Comparison of ENCODE assay signal across 28 mouse cellular contexts in genomic region chr1:138905092-138905765, GRCm38 (mm10). TPM values are rescaled to one million over a fixed set of nuclear protein-coding genes. Genes with fewer than 3 reads are reported as not detected.
A peak's percentile ranks its signal among the peaks of the same experiment; 100 is the strongest.
DNase-seq lines count a peak whose midpoint lies in the region; ATAC-seq and TF ChIP-seq lines count a peak whose summit lies in the region.
"Had no signal": no experiment of that assay in that cellular context is flagged by ENCODE, and none has a peak within 500 bp of the region (broad histone marks: within the 10 kb centered on the region; RNA-seq: fewer than 3 reads in every experiment).

No protein-coding gene starts in this region.

- H3K4me2 ChIP-seq in heart, embryonic 13.5 days, result no peak overlapping the region
- no peak overlapping the region for H3K4me2 ChIP-seq in intestine, embryonic 15.5 days (replicated peaks)
- no peak overlapping the region for H3K4me2 ChIP-seq in liver, postnatal 0 days (ENCODE audit: low read depth, low read length)
- no peak overlapping the region for H3K4me2 ChIP-seq in forebrain, embryonic 15.5 days (replicated peaks)
- H3K4me2 ChIP-seq: forebrain, embryonic 13.5 days; hindbrain, embryonic 13.5 days had no signal

- ATAC-seq in heart, embryonic 13.5 days (ENCODE audit: extremely low read depth, insufficient number of reproducible peaks, low FRiP score, low TSS enrichment), result no peak
- peak; percentile 90 for ATAC-seq in intestine, embryonic 15.5 days
- no peak for ATAC-seq in liver, postnatal 0 days
- no peak for ATAC-seq in forebrain, embryonic 15.5 days (replicated peaks)
- ATAC-seq: activated CD4-positive, CD25-positive, alpha-beta regulatory T cell, adult 4 months; forebrain, embryonic 13.5 days; forebrain, postnatal 0 days; hindbrain, embryonic 16.5 days had no signal

- peaks cover 4% of the 10 kb centered on the region; the same call in 1 of the 2 replicates for H3K9me3 ChIP-seq in heart, embryonic 13.5 days
- H3K9me3 ChIP-seq in ES-E14 (ENCODE audit: control insufficient read depth, insufficient read depth, low read depth, low read length), result no peaks in the 10 kb centered on the region
- H3K9me3 ChIP-seq in intestine, embryonic 15.5 days, result no peaks in the 10 kb centered on the region
- H3K9me3 ChIP-seq in liver, postnatal 0 days (ENCODE audit: low read length), result no peaks in the 10 kb centered on the region
- H3K9me3 ChIP-seq in forebrain, embryonic 15.5 days, result no peaks in the 10 kb centered on the region
- H3K9me3 ChIP-seq: forebrain, embryonic 10.5 days; forebrain, embryonic 13.5 days; heart, embryonic 10.5 days; hindbrain, embryonic 10.5 days; hindbrain, embryonic 13.5 days had no signal

- H3K27ac ChIP-seq in heart, embryonic 13.5 days (replicated peaks), result 0 out of 2 replicates have a peak overlapping the region, but pooled peaks have one; percentile 55
- no peak overlapping the region for H3K27ac ChIP-seq in ES-E14 (ENCODE audit: insufficient read depth, low read depth, low read length, poor library complexity, severe bottlenecking)
- H3K27ac ChIP-seq in intestine, embryonic 15.5 days, result no peak overlapping the region
- H3K27ac ChIP-seq in liver, postnatal 0 days (ENCODE audit: low read depth), result no peak overlapping the region
- no peak overlapping the region for H3K27ac ChIP-seq in forebrain, embryonic 15.5 days (replicated peaks)
- H3K27ac ChIP-seq: forebrain, embryonic 10.5 days; forebrain, embryonic 13.5 days; heart, adult 2 months; heart, embryonic 10.5 days; hindbrain, embryonic 10.5 days; hindbrain, embryonic 13.5 days had no signal

- no peak for TF ChIP-seq CTCF in liver, postnatal 0 days (IDR thresholded peaks at IDR 0.05; ENCODE audit: low read depth)

- H3K9ac ChIP-seq in heart, embryonic 13.5 days, result no peak overlapping the region
- H3K9ac ChIP-seq in ES-E14 (ENCODE audit: insufficient read depth, low read depth, low read length, poor library complexity, severe bottlenecking), result no peak overlapping the region
- H3K9ac ChIP-seq in intestine, embryonic 15.5 days, result no peak overlapping the region
- H3K9ac ChIP-seq in liver, postnatal 0 days (replicated peaks), result no peak overlapping the region
- H3K9ac ChIP-seq in forebrain, embryonic 15.5 days (replicated peaks), result no peak overlapping the region
- H3K9ac ChIP-seq: forebrain, embryonic 13.5 days; forebrain, postnatal 0 days; hindbrain, embryonic 13.5 days had no signal

- TF ChIP-seq EP300 in liver, postnatal 0 days (IDR thresholded peaks at IDR 0.05; ENCODE audit: low read depth), result no peak

- in situ Hi-C loops in ES-E14 (cut with MboI; ENCODE audit: low sequenced_read_pairs in 2 of 2, unreplicated experiment in 2 of 2), result no loop called here

- DNase-seq in heart, postnatal 4 days, result no peak
- DNase-seq in ES-E14 (ENCODE audit: low read depth, low spot score), result no peak
- DNase-seq in large intestine, adult 2 months (ENCODE audit: low read depth, low spot score), result peak; percentile 38
- no peak for DNase-seq in liver, postnatal 0 days
- DNase-seq in kidney, postnatal 36 days, result no peak
- DNase-seq: adrenal gland, adult 8-10 months; adrenal gland, postnatal 25 days; B cell, adult 2 months; cerebellum, adult 11-12 months; cerebellum, adult 8-10 months; cerebellum, postnatal 10 days; cerebellum, postnatal 36 days; forebrain, postnatal 0 days; gastrocnemius, postnatal 25 days; heart, adult 2 months; kidney, adult 11 months had no signal

- no peaks in the 10 kb centered on the region for H3K27me3 ChIP-seq in heart, embryonic 13.5 days (replicated peaks)
- no peaks in the 10 kb centered on the region for H3K27me3 ChIP-seq in intestine, embryonic 15.5 days (replicated peaks)
- no peaks in the 10 kb centered on the region for H3K27me3 ChIP-seq in liver, postnatal 0 days (ENCODE audit: insufficient read depth, low read length)
- H3K27me3 ChIP-seq in forebrain, embryonic 15.5 days, result no peaks in the 10 kb centered on the region
- H3K27me3 ChIP-seq: CH12.LX; forebrain, embryonic 13.5 days; hindbrain, embryonic 13.5 days had no signal

- WGBS in heart, embryonic 13.5 days, result 87% methylated on average over 3 of the region's 3 CpGs
- WGBS in intestine, embryonic 15.5 days, result 68% methylated on average over 3 of the region's 3 CpGs
- 33% methylated on average over 3 of the region's 3 CpGs for WGBS in large intestine, adult 2 months
- 72% methylated on average over 3 of the region's 3 CpGs for WGBS in liver, postnatal 0 days (ENCODE audit: insufficient replicate concordance)
- WGBS in forebrain, embryonic 15.5 days, result 96% methylated on average over 3 of the region's 3 CpGs

- no peaks in the 10 kb centered on the region for H3K36me3 ChIP-seq in heart, embryonic 13.5 days
- H3K36me3 ChIP-seq in ES-E14 (ENCODE audit: control insufficient read depth, insufficient read depth, low read length, poor library complexity, severe bottlenecking), result no peaks in the 10 kb centered on the region; the same call in 1 of the 2 replicates
- H3K36me3 ChIP-seq in intestine, embryonic 15.5 days, result no peaks in the 10 kb centered on the region
- H3K36me3 ChIP-seq in liver, postnatal 0 days (replicated peaks; ENCODE audit: insufficient read depth, low read length), result no peaks in the 10 kb centered on the region
- no peaks in the 10 kb centered on the region for H3K36me3 ChIP-seq in forebrain, embryonic 15.5 days
- H3K36me3 ChIP-seq: forebrain, embryonic 10.5 days; heart, embryonic 10.5 days; hindbrain, embryonic 10.5 days; hindbrain, embryonic 13.5 days had no signal

- H3K4me3 ChIP-seq in heart, embryonic 13.5 days, result no peak overlapping the region
- H3K4me3 ChIP-seq in ES-E14 (ENCODE audit: insufficient read depth in 1 of 2, low read depth in 1 of 2, low read length in 2 of 2, poor library complexity in 1 of 2, severe bottlenecking in 1 of 2), result no peak overlapping the region
- H3K4me3 ChIP-seq in intestine, embryonic 15.5 days (replicated peaks), result no peak overlapping the region
- H3K4me3 ChIP-seq in liver, postnatal 0 days (ENCODE audit: low read depth, low read length), result no peak overlapping the region
- H3K4me3 ChIP-seq in forebrain, embryonic 15.5 days, result no peak overlapping the region
- H3K4me3 ChIP-seq: forebrain, embryonic 10.5 days; forebrain, embryonic 13.5 days; heart, embryonic 10.5 days; hindbrain, embryonic 10.5 days; hindbrain, embryonic 13.5 days had no signal

- peaks cover 33% of the 10 kb centered on the region for H3K4me1 ChIP-seq in heart, embryonic 13.5 days
- H3K4me1 ChIP-seq in ES-E14 (ENCODE audit: control insufficient read depth in 2 of 2, insufficient read depth in 2 of 2, low read length in 2 of 2, poor library complexity in 1 of 2), result peaks cover 2% of the 10 kb centered on the region in 2 experiments; a peak in 2 of 4 replicates
- 0 out of 2 replicates have a peak, but pooled peaks cover 3% of the 10 kb centered on the region for H3K4me1 ChIP-seq in intestine, embryonic 15.5 days (replicated peaks)
- H3K4me1 ChIP-seq in liver, postnatal 0 days (ENCODE audit: insufficient read depth), result no peaks in the 10 kb centered on the region
- H3K4me1 ChIP-seq in forebrain, embryonic 15.5 days, result peaks cover 4% of the 10 kb centered on the region; the same call in 1 of the 2 replicates
- H3K4me1 ChIP-seq: forebrain, embryonic 10.5 days; forebrain, embryonic 13.5 days; hindbrain, embryonic 10.5 days; hindbrain, embryonic 13.5 days had no signal

TF ChIP-seq in ES-E14, 5 proteins besides CTCF, POLR2A, EP300 and RAD21:
- no peak for TF ChIP-seq HCFC1 (IDR thresholded peaks at IDR 0.05; ENCODE audit: borderline replicate concordance, insufficient read depth, low read length)
- no peak for TF ChIP-seq CHD2 (IDR thresholded peaks at IDR 0.05; ENCODE audit: low read depth, low read length)
- no peak for TF ChIP-seq ZNF384 (IDR thresholded peaks at IDR 0.05; ENCODE audit: low read depth, low read length)
- peak; percentile 53; the same call in 1 of the 2 replicates for TF ChIP-seq MAFK (IDR thresholded peaks at IDR 0.05; ENCODE audit: insufficient read depth, low read depth, low read length)
- no peak for TF ChIP-seq ZC3H11A (IDR thresholded peaks at IDR 0.05; ENCODE audit: borderline replicate concordance, low read depth, low read length)

RNA-seq across cellular contexts. Expression of gene 2310009B15Rik, which starts 48.6 kb away (rescaled TPM):
- 25.9 and 27.6 TPM in 2 replicates for polyA plus RNA-seq in heart, embryonic 13.5 days (2015; fragmentation: Nextera tagmentation; extraction: Ambion mirVana)
- 10 to 100 TPM; 15.8 to 20.3 TPM for total RNA-seq in heart, postnatal 4 days (2021)
- total RNA-seq in ES-E14 (2012; rRNA removed), result 19.9 and 20.0 TPM in 2 replicates
- polyA plus RNA-seq in intestine, embryonic 15.5 days (2015; fragmentation: Nextera tagmentation; extraction: Ambion mirVana), result 38.1 and 38.9 TPM in 2 replicates
- polyA plus RNA-seq in large intestine, adult 2 months (2012; rRNA removed), result 15.4 and 16.3 TPM in 2 replicates
- polyA plus RNA-seq in liver, postnatal 0 days (2015; fragmentation: Nextera tagmentation; extraction: Ambion mirVana), result 28.0 and 28.2 TPM in 2 replicates
- polyA plus RNA-seq in forebrain, embryonic 15.5 days (2015; fragmentation: Nextera tagmentation; extraction: Ambion mirVana), result 29.7 and 35.5 TPM in 2 replicates

RNA-seq across cellular contexts. Expression of gene Lhx9, which starts 56.9 kb away (rescaled TPM):
- 0.48 TPM in 2 replicates for polyA plus RNA-seq in heart, embryonic 13.5 days (2015; fragmentation: Nextera tagmentation; extraction: Ambion mirVana)
- total RNA-seq in heart, postnatal 4 days (2021), result not detected
- total RNA-seq in ES-E14 (2012; rRNA removed), result 0.40 TPM in 1 of 2 replicates, not detected in the other
- polyA plus RNA-seq in intestine, embryonic 15.5 days (2015; fragmentation: Nextera tagmentation; extraction: Ambion mirVana), result 0.15 and 0.20 TPM in 2 replicates
- not detected in 2 replicates for polyA plus RNA-seq in large intestine, adult 2 months (2012; rRNA removed)
- polyA plus RNA-seq in liver, postnatal 0 days (2015; fragmentation: Nextera tagmentation; extraction: Ambion mirVana), result 0.04 TPM in 2 replicates
- 20.6 and 25.2 TPM in 2 replicates for polyA plus RNA-seq in forebrain, embryonic 15.5 days (2015; fragmentation: Nextera tagmentation; extraction: Ambion mirVana)
- total RNA-seq: adrenal gland, adult 8-10 months; adrenal gland, postnatal 25 days; gastrocnemius, adult 8-10 months; gastrocnemius, postnatal 25 days; heart, adult 2 months had no signal
- polyA plus RNA-seq: activated CD4-positive, CD25-positive, alpha-beta regulatory T cell, adult 4 months; heart, adult 2 months had no signal

RNA-seq across cellular contexts. Expression of gene Dennd1b, which starts 58.0 kb away (rescaled TPM):
- 8.8 and 10.0 TPM in 2 replicates for polyA plus RNA-seq in heart, embryonic 13.5 days (2015; fragmentation: Nextera tagmentation; extraction: Ambion mirVana)
- total RNA-seq in heart, postnatal 4 days (2021), result 10 to 100 TPM; 30.8 to 33.3 TPM
- 17.6 and 18.9 TPM in 2 replicates for total RNA-seq in ES-E14 (2012; rRNA removed)
- polyA plus RNA-seq in intestine, embryonic 15.5 days (2015; fragmentation: Nextera tagmentation; extraction: Ambion mirVana), result 9.0 and 9.4 TPM in 2 replicates
- polyA plus RNA-seq in large intestine, adult 2 months (2012; rRNA removed), result 3.3 and 12.9 TPM in 2 replicates
- 6.5 and 8.4 TPM in 2 replicates for polyA plus RNA-seq in liver, postnatal 0 days (2015; fragmentation: Nextera tagmentation; extraction: Ambion mirVana)
- 8.3 and 9.4 TPM in 2 replicates for polyA plus RNA-seq in forebrain, embryonic 15.5 days (2015; fragmentation: Nextera tagmentation; extraction: Ambion mirVana)

Comparison
In these comparisons a context has a peak if more than half of its experiments do, and no peak if none do; other contexts are left out.
1. RNA of gene Lhx9, which starts 56.9 kb away (polyA plus RNA-seq): 20.6 to 25.2 TPM in forebrain, embryonic 15.5 days; 0.48 TPM in heart, embryonic 13.5 days, 0.15 to 0.20 TPM in intestine, embryonic 15.5 days, 0.04 TPM in liver, postnatal 0 days and not detected in large intestine, adult 2 months; every median in the first group is over 10 times any median in the second.